Mouse (Mus musculus) ES-Bruce4 (cell line): ENCODE measurements around the gene Col26a1.

Source experiments
- CTCF ChIP-seq: IDR thresholded peaks from one replicate; pipeline ENCODE4 v1.8.1; 2011; ENCODE audit warnings: low read depth, low read length
- POLR2A ChIP-seq: IDR thresholded peaks from one replicate; pipeline ENCODE4 v1.8.1; 2011; ENCODE audit warnings: low read length; ENCODE audit not compliant: insufficient read depth

DNA sequence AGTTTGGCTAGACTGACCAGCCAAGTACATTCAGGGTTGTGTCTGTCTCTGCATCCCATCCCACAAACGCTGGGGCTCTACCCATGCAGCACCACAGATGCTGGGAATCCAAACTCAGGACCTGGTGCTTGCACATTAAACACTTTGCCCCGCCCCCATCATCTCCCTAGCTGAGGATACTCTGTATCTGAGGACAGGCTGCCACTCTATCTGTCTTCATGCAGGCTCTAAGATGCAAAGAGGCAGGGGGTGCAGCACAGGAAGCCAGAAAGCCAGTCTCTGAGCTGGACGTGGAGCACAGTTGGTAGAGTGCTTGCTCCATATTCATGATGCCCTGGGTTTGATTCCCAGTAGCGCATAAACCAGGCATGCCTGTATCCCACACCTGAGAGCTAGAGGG lies 20.2 kb downstream of the Col26a1 start:
- TF ChIP-seq CTCF (no peak), POLR2A (no peak)
